Mouse (Mus musculus) naive thymus-derived CD4-positive, alpha-beta T cell, adult 2 months (primary cell): ENCODE measurements around the gene Ablim2.

Experiments used
- DNase-seq: peaks from one replicate; pipeline ENCODE4 v3.0.0-alpha.2; 2011; ENCODE audit warnings: low read depth

Gene Ablim2

DNA sequence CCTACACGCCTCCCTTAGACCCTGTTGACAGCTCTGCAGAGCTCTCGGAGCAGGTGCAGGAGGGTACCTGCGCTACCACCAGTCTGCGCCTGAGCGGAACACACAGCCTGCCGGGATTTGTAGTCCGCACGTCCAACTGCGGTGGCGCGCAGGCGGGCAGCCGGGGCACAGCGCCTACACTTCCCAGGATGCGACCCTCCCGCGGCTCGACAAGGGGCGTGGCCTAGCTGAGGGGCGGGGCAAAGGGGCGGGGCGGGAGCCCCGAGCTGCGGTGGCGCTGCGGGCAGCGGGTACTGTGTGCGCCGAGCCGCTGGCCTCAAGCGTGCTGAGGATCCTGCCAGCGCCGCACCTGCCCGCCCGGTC lies at the start of gene Ablim2:
Gene Ablim2, plus strand, starts transcription at position 242 of the 363 bp plus-strand sequence.
- DNase-seq: peak; percentile 96

DNA sequence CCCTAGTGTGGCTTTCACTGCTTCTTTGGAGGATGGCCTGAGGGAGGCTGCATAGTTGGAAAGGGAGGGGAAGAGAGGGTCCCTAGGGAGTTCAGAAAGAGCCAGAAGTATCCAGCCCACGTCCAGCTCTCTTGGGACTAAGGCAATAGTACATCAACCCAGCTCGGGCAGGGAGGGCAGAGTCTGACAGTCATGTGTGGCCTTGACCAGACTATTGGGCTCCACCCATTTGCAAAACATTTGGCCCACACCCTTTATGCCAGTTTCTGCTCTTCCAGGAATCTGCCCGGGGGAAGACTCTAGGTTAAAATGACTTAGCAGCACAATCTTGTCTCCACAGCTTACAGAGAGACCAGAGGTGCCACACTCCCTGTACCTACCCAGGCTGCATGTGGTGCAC lies 47.2 kb upstream of the Ablim2 start:
- no peak for DNase-seq

DNA sequence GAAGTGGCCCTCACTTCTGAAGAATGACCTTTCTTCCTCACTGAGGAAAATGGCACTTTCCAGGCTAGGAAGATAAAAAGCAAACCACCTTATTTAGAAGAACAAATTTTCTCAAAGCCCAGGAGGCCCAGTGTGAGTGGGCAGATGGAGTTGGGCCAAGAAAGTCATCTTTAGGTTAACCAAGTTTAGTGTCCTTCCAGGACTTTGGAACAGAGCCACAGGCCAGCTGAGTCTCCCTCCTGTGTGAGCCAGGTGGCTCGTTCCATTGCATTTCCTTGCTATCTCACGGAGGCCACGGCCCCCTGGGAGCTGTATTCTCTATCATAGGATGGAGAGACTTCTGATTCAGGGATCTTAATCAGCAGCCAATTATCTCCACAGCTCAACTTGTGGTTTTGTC lies 46.7 kb upstream of the Ablim2 start:
- no peak for DNase-seq

DNA sequence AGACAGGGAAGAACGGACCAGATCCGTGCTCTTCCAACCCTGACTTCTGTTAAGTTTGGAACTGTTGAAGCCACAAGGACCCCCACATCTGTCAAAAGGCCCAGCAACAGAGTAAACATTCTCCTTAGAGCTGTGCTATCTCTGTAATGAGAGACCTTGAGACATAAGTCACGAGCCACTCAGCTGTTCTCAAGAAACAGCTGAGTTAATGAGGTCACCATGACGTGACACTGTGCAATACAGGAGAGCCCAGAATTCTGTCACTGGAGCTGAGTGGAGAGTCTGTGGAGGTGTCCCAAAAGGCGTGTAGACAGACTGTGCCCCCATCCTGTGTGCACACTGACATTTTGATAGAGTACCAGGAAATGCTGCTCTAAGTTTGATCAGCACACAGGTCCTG lies 45.2 kb upstream of the Ablim2 start:
- DNase-seq: no peak

DNA sequence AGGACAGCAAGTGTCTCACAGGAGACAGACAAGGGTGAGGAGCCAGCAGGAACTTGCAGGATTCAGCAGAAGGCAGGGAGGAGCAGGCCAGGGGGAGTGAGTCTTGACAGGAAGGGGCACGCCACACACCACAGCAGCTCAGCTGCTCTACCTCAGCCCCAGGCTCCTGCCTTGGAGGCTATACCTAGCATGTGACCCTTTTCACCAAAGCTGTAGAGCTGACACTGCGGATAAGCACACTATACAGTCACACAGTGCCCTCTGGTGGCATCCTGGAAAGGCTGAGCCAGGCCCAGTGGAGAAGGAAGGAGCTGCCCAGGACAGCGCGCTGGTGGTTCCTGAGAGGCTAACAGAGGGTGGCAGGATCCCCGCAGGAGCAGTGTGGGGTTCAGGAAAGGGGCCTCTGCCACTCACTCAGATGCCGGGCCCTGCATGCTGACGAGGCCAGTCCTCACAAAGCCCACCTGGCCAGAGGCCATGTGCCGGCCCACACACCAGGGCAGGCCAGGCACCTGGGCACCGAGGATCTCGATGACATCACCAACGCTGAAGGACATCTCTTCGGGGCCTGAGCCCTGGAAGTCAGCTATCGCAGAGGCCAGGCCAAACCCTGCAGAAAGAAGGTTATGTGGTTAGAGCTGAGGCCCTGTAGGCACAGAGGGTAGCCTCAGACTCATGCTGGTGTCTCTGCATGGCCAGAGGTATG lies 43.9 kb upstream of the Ablim2 start:
- DNase-seq: peak; percentile 30

DNA sequence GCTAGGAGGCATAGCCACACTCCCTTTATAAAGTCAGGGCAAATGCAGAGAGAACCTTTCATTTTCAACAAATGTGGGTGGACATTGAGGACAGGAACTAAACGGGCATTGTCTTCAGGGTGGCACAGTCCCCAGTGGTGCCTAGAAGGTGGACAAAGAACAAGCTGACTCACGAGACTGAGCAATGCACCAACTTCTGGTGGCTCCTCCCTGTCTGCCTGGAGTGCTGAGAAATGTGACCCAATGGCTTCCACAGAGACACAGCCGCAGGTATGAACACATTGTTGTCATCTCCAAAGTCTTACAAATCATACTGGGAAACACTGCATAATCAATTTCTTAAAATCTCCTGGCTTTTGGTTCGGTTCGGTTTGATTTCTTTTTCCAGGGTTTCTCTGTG lies 40.2 kb upstream of the Ablim2 start:
- DNase-seq: no peak

DNA sequence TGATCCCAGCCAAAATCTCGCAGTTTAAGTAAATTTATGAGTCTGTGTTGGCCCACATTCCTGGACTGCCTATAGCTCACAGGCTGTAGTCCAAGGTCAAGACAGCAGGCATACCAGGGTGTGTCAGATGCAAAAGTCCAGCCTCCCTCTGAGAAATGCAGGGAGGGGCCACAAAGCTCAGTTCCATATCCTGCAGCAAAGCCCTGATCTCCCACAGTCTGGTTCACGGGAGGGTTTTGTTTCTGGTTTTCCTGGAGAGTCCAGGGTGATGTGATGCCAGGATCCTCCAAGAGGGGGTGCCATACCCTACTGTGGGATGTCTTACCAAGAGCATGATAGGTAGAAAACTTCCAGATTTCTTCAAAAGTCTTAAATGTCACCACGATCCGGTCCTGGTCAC lies 39.7 kb upstream of the Ablim2 start:
- DNase-seq: no peak

DNA sequence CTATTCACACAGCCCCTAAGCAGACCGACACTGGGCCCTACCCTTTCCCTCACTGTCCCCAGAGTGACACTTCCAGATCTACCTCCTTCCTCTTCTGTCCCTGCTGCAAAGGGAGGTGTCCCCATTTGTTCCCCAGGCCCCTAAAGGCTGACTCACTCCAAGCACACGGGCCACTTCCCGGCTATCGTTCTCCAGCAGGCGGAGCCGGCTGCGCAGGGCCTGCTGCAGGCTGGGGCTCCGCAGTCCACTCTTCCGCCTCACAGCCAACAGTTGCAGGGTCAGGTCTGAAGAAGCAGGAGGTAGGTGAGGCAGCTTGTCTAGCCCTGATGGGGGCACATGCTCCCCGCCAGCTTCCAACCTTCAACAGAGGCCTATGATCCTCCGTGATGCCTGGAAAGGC lies 38.9 kb upstream of the Ablim2 start:
- DNase-seq: no peak

DNA sequence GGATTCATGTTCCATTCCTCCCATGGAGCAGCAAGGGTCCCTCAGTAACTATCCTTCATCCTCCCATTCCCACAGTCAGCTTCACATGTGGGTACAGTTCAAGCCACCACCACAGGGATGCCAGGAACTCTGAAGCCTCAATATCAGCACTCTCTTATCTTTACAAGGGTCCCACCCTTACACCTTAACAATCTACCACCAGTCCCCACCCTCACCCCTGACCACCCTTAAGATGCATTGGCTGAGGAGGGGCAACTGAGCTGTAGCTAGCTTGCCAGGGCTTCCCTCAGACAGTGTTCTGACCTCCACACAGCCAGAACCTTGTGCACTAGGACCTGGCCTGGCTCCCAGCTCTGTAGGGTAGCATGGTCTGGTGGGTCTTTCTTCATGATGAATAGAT lies 38.3 kb upstream of the Ablim2 start:
- DNase-seq: no peak

DNA sequence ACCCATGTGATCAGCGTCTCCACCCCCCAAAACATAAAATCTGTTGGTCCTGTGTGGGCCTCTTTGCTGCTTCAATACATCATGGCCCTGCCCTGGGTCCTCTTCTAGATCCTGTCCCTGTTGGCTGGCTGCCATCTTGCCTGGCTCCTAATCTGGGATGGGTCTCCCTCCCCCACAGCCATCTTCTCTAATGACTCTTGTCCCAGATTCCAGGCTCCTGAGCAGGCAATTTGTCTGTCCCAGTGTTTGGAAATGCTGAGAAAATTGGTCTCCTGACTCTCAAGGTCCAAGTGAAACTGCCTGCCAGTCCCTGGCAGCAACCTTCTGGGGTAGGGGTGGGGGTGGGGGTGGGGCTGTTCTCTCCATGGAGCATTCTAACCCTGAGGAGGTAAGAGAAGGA lies 37.8 kb upstream of the Ablim2 start:
- DNase-seq: no peak

DNA sequence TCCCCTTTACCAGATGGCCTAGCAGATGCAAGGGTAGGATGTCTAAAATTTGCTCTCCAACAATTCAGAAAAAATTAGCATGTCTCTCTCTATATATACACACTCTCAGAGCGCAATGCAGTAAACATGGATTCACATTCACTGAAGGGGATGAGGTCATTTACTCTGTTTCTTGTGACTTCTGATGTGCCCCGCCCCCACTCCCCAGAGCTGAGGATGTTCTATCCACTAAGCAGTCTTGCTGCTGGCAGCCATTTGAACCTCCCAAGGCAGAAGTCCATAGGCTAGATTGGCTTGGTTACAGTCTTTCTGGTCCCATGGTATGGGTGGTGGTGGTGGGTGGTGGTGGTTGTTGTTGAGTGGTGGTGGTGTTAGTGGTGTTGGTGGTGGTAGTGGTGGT lies 35.7 kb upstream of the Ablim2 start:
- DNase-seq: no peak

DNA sequence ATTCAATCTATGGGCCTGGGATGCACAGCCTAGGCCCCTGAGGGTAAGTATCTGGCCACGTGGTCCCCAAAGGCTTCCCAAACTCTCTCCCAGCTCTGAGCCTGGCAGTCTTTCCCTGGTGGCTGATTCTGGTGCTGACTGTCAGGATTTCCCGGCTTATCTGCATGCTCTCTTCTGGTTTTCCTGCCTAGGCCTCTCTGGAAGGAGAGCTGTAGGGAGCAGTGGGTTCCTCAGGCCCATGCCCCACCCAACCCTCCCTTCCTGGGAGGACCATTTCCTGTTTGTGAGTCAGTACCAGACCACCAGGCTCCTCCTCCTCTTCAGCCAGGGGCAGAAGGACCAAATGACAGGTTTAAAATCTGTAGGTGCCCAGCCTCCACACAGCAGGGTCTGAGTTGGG lies 35.0 kb upstream of the Ablim2 start:
- no peak for DNase-seq

DNA sequence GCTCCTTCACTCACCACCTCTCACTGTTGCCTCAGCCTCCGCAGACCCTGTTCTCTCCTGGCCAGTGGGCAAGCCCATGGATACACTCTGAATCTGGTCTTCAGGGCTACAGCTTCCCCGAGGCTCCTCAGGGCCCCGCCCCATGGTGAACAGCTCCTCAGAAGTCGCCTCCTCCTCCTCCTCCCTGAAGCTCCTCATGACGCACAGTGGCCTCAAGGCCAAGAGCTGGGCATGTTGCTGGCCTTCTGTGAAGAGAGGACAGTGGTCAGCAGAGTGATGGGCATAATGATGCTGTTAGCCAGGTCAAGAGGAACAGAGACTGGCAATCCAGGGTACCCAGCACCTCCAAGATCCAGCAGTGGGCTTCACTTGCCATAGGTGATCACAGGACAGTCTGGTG lies 33.8 kb upstream of the Ablim2 start:
- no peak for DNase-seq

DNA sequence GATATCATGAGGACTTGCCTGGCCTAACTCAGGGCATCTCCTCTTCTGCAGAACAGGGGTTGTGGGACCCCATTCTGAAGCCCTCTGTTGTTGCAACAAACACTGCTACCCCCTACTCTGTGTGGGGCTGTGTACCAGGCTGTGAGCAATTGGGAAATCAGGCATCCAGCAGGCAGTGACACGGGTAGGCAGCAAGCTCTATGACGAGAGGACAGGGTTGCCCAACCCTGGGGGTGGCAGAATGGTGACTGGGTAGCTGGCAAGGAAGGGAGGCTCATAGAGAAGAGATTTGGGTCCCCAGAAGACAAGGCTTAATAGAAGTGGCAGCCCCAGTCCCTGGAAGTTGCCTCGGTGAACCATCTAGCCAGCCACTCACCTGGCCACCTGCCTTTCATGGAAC lies 31.8 kb upstream of the Ablim2 start:
- no peak for DNase-seq

DNA sequence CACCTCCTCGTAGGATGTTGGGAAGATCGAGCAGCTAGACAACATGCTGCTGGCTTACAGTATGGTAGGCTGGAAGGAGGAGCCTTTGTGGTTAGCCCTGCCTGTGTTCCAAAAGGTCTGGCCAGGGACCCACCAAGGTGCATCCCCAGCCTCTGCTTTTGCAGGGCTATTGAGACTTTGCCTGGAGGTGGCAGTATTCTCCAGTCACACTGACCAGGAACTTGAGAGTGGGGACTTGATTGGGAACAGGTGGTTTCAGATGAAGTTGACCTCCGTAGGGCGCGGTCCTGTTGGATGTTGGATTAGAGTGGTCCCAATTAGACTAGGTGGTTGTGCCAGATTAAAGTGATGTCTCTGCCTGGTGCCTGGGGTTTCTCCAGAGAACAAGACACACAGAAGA lies 30.2 kb upstream of the Ablim2 start:
- DNase-seq: no peak

DNA sequence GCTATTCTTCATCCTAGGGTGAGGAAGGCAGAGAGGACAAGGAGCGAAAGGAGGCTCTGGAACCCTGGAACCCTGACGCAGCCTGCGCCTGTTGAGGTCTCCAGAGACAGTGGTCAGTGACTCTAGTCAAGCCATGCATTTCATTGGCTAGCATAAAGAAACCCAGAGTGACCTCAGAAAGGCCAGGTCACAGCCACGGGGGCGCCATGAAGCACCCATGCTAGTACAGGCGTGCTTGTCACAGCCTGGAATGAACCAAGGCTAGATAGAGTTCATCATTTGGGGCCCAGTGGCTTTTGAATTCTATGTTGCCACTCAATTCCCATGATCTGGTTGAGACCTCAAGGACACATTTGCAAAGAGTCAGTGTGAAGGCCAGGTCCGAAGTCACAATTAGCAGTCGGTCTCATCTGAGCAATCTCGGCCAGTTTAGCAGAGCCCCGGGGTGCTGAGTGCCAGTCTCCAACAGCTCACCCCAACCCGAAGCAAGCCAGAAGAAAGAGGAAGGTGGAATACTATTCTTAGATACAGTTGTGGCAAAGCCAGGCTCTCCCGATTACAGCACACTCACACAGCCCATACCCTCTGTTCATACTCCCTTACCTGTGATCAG lies 29.2 kb upstream of the Ablim2 start:
- no peak for DNase-seq

DNA sequence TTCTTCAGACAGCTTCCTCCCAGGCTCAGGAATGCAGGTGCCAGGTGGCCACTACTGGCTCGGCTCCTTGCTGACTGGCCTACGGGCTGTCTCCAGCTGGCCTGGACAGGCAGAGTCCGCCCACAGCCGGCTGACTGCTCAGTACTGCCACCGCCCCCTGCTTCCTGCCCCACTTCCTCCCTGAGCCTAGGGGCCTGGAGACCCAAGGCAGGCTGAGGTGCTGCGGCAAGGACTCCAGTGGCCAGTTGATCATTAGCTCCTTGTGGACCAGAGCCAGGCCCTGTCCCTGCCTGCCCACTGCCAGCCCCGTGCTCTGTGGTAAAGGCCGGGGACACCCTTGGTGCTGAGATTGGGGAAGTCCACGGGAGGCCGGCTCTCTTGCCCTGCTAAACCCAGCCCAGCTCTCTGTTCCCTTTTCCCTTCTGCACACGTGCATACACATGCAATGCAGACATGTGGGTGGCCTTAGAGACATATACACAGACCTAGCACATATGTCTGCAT lies 28.7 kb upstream of the Ablim2 start:
- DNase-seq: peak; percentile 51

DNA sequence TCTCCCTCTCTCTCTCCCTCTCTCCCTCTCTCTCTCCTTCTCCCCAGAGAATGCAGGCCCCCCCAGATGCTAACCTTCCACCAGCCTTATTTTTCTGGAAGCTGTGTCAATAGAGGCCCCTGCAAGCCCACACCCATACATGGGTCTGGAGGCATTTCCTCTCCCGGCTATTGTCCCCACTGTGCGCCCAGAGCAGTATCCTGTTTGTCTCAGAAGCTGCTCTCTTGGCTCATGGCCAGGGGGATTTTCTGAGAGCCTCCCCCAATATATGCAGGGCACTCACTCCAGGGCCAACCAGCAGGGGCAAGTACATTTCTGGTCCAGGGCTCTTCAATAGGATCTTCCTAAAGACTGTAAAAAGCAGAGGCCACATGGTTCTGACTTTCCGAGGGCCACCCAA lies 27.8 kb upstream of the Ablim2 start:
- DNase-seq: no peak

DNA sequence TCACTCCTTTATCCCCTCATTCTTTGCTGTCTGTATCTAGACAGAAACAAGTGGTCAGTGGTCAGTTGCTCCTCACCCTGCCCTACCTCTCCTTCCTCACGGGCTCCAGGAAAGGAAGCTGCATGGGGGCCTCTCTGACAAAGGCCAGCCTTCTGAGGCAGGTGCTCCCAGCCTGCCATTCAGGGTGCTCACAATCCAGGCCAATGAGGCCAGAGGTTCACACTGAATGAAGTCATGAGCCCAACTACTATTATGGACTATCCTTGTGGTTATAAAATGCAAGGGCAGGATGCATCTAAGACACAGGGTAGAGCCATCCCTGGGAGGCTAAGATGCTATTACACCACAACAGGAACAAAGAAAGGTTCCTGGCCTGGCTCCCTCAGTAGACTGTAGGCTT lies 27.1 kb upstream of the Ablim2 start:
- DNase-seq: no peak

DNA sequence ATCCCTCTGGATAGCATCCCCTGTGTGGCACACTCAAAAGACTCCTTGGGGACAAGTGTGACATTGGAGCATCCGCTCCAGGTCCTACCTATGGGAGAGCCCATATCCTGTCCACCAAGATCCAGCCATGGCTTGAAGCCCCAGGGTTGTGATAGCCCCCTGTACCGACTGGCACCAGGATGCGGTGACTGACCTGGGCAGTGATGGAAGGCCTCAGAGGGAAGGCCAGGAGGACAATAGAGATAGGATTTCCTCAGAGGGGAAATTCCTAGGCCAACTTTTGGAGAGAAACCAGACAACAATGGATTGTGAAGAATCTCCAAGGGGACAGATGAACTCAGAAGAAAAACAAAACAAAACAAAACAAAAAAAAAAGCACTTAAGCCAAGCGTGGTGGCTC lies 26.7 kb upstream of the Ablim2 start:
- DNase-seq: no peak

DNA sequence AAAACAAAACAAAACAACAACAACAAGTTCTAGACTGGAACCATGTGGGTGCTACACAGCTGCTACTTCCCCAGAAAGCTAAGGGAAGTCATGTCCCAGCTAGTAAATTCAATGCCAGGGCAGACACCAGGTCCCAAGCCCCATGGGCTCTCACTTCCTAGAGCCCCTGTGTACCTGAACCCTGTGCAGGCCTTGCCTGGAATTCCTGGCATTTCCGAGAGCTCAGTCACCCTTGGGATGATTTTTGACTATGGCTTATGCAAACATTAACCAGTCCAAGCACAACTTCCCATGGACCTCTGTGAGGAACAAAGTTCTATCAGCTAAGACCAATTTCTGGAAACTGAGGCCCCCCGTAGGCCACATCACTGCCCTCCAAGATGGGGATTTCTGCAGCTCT lies 24.2 kb upstream of the Ablim2 start:
- no peak for DNase-seq

DNA sequence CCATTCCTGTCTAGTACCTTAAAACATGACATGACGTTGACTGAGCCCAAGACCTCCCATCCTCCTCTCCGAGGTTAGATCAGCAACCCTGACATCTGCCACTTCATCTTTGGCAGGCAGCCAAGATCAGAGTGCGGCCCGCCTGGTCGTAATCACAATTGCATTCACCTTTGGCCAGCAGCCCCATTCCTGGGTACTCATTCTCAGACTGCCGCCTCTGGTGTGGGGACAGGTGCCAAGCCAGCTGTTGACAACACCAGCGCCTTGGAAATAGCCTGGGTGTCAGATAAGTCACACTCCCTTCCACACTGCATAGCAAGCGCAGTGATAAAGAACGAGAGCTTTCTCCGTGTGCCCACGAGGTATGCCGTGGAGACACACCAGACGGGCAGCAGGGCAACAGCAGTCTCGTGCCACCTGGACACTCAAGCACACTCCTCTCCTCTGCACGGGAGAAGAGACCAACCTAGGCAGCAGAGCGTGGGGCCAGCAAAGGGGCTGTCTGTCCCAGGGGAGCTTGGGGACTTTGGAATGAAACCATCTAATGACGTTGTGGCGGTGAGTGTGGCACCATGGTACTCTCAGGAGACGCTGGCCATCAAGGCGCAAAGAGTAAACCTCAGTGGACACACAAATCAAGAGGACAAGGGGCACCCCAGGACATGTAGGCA lies 20.3 kb upstream of the Ablim2 start:
- no peak for DNase-seq

DNA sequence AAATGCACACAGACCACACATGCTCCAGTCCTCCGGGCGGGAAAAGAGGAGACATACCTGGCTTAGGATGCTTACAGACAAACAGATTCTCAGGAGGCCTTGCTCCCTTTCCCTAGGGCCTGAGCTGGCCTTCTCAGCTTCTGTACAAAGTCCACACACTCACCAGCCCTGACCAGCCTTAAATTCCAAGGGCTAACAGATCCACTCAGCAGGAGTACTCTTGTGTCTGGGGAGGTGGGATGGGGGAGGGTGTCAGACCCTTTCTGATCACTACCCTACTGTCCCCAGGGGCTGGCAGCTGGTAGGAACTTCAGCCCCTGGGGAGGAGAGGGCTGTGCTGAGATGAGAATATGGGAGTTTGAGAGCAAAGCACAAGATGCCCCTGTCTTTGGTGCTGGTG lies 18.7 kb upstream of the Ablim2 start:
- DNase-seq: no peak
